Mouse (Mus musculus): Measurements from ENCODE around the gene Slc35g1. TPM values are rescaled to one million over a fixed set of nuclear protein-coding genes. Genes with fewer than 3 reads are reported as not detected.

The Slc35g1 gene
- polyA plus RNA-seq, 2 experiments from 2014 or later: 5.7 to 5.9 TPM

Other genes starting within 250 kb of the Slc35g1 start
- 10 to 100 TPM; 25.6 to 33.2 TPM for gene Fra10ac1, start 171.8 kb upstream of the Slc35g1 start, polyA plus RNA-seq (2017; shearing (Covaris generic))
- not detected for gene Lgi1, start 131.4 kb upstream of the Slc35g1 start, polyA plus RNA-seq (2017; shearing (Covaris generic))
- under 1 TPM in 1 of 2 experiments, not detected in 1; 0.13 TPM for gene Plce1, start 85.1 kb downstream of the Slc35g1 start, polyA plus RNA-seq (2017; shearing (Covaris generic))

All from activated CD4-positive, CD25-positive, alpha-beta regulatory T cell, adult 4 months (primary cell).